Mouse (Mus musculus) thymus, adult 2 months (tissue): ENCODE measurements around the gene Shroom3. TPM values are rescaled to one million over a fixed set of nuclear protein-coding genes. Genes with fewer than 3 reads are reported as not detected.
A peak's percentile ranks its signal among the peaks of the same experiment; 100 is the strongest.

Experiments
- DNase-seq: peaks from one replicate; pipeline ENCODE4 v3.0.0; 2021
- H3K27ac ChIP-seq: fragments of 200-500 bp; 2 replicates; pipeline ENCODE4 v1.5.1; 2012; ENCODE audit warnings: low read length, control low read depth; ENCODE audit not compliant: control insufficient read depth, insufficient read depth
- H3K27me3 ChIP-seq: fragments of 200-500 bp; 2 replicates; pipeline ENCODE4 v1.6.1; 2012; ENCODE audit warnings: mild to moderate bottlenecking, low read length, moderate library complexity, mixed read lengths; ENCODE audit not compliant: control insufficient read depth, insufficient read depth
- H3K36me3 ChIP-seq: fragments of 200-500 bp; 2 replicates; pipeline ENCODE4 v1.6.1; 2012; ENCODE audit warnings: mild to moderate bottlenecking, low read length, moderate library complexity; ENCODE audit not compliant: control insufficient read depth, insufficient read depth
- H3K4me1 ChIP-seq: fragments of 200-500 bp; replicated peaks from 2 replicates; pipeline ENCODE4 v1.6.1; 2012; ENCODE audit warnings: low read length; ENCODE audit not compliant: control insufficient read depth, insufficient read depth
- H3K4me3 ChIP-seq: fragments of 200-500 bp; 2 replicates; pipeline ENCODE4 v1.5.1; 2012; ENCODE audit warnings: mild to moderate bottlenecking, low read length, control low read depth, moderate library complexity; ENCODE audit not compliant: control insufficient read depth, insufficient read depth
- CTCF ChIP-seq: fragments of 200-500 bp; IDR thresholded peaks from 2 replicates; pipeline ENCODE4 v1.5.1; 2012; ENCODE audit warnings: mild to moderate bottlenecking, control low read depth, low read length, moderate library complexity, borderline replicate concordance; ENCODE audit not compliant: control insufficient read depth, poor library complexity, insufficient read depth; ENCODE audit errors: extremely low read depth
- POLR2A ChIP-seq: fragments of 200-500 bp; IDR thresholded peaks from 2 replicates; pipeline ENCODE4 v1.6.1; 2012; ENCODE audit warnings: mild to moderate bottlenecking, low read length, control low read depth, moderate library complexity; ENCODE audit not compliant: control insufficient read depth, poor library complexity, insufficient read depth; ENCODE audit errors: extremely low read depth
- WGBS: fragments of 180-500 bp; shearing (Covaris S2); methylation state at CpG from one replicate; pipeline ENCODE4 v1.1.7; 2018; 5-methylcytosine and 5-hydroxymethylcytosine counted together
- polyA plus RNA-seq: library from polyadenylated mRNA; depleted of rRNA; stranded (reverse); fragments of >200 nt; gene quantifications from 2 replicates; pipeline ENCODE4 v1.2.3, GENCODE M21; 2012

Shroom3 gene
- polyA plus RNA-seq, 1 experiment, result 4.0 TPM

DNA sequence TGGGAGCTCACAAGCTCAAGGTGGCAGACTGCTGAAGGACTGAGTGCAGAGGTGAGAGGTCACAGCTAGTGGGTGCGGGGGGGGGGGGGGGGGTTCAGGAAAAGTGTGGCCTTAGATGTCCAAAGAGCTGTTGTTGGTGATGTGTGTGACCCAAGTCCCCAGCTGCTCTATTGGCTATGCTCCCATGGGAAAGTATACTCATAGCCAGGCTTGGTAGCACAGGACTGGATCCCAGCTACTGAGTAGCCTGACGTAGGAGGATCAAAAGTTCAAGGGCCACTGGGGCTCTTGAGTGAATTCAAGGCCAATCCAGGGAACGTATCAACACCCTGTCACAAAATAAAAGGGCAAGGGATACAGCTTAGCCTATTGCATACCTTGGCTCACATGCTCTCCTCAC, 35.6 kb downstream of the Shroom3 start:
- no peak for TF ChIP-seq CTCF
- 95% methylated on average over 3 of the region's 3 CpGs for WGBS

DNA sequence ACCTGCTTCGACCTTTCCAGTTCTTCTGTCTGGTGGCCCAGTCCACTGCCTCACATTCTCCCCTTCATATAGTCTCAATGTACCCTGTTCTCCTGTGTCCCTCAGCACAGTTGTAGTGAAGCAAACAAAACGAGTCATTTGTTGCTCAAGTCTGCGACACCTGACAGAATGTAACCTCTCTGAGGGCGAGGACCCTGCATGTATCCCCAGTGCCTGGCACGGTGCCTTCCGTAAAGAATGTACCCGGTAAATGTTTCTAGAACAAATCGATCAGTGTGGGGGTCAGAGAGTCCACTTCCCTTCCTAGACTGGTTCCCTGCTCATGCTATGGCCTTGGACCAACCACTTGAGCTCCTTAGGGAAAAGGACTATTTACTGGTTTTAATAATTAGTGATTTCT, 38.4 kb downstream of the Shroom3 start:
- no peak overlapping the region for H3K27ac ChIP-seq
- WGBS, result 94% methylated on average over 8 of the region's 8 CpGs

More for the DNA sequence above, 35.6 kb downstream of the Shroom3 start:
- no peak for DNase-seq
- H3K27ac ChIP-seq, result no peak overlapping the region
- no peaks in the 10 kb centered on the region for H3K36me3 ChIP-seq
- no peaks in the 10 kb centered on the region for H3K27me3 ChIP-seq
- no peak overlapping the region for H3K4me3 ChIP-seq
- no peaks in the 10 kb centered on the region for H3K4me1 ChIP-seq

DNA sequence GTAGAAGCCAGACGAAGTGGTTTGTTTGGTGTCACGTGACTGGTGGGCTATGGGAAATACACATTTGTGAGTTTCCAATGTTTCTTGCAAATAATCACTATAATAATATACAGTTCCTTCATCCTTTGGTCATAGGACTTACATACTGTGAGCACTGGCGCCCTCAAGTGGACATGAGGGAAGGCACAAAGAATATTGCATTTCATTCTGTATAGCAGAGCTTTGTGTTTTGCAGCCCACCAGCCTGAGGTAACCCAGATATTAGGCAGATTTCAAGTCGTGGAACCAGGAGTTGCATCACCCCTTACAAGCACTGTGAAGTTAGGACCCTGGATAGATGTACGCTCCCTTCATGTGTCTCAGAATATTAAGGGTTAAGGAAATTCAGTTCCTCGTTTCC, 42.7 kb downstream of the Shroom3 start:
- no peak for TF ChIP-seq POLR2A
- no peak for TF ChIP-seq CTCF
- Histone ChIP-seq H3K36me3 (no peaks in the 10 kb centered on the region), H3K27ac (no peak overlapping the region), H3K4me1 (no peaks in the 10 kb centered on the region), H3K27me3 (no peaks in the 10 kb centered on the region), H3K4me3 (no peak overlapping the region)
- DNase-seq, result peak; percentile 11
- WGBS, result 35% methylated on average over 6 of the region's 6 CpGs

More for the DNA sequence above, 38.4 kb downstream of the Shroom3 start:
- Histone ChIP-seq H3K36me3 (no peaks in the 10 kb centered on the region), H3K4me1 (no peaks in the 10 kb centered on the region), H3K4me3 (no peak overlapping the region), H3K27me3 (no peaks in the 10 kb centered on the region)
- TF ChIP-seq POLR2A (no peak), CTCF (no peak)
- no peak for DNase-seq

DNA sequence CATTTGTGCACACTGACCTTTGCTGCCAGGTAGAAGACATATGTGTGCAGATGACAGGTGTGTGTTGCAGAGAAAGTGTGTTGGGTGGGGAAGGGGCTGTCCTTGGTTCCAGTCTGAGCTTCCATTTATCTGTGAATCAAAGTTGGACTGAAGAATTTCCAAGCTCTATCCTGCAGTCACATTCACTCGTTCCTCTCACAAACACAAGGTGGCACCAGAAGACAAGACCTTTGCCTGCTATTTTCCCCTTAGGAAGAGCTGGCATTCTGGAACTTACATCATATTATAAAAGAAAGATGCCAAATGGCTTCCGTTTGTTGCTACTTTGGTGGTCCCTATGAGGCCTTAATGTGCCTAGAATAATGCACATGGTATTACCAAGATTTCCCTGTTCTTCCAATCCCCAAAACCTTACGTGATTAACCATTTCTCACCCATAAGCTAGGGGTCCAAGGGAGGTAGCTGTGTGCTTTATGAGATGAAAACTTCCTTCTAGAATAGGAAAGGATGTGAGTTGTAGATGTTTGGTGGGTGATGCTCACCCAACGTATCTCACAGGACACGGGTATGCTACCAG, 45.1 kb downstream of the Shroom3 start:
- H3K27ac ChIP-seq, result no peak overlapping the region
- no peaks in the 10 kb centered on the region for H3K36me3 ChIP-seq
- TF ChIP-seq POLR2A (no peak), CTCF (no peak)
- no peaks in the 10 kb centered on the region for H3K4me1 ChIP-seq
- DNase-seq, result no peak
- H3K4me3 ChIP-seq, result no peak overlapping the region
- 60% methylated on average over 5 of the region's 5 CpGs for WGBS
- no peaks in the 10 kb centered on the region for H3K27me3 ChIP-seq

DNA sequence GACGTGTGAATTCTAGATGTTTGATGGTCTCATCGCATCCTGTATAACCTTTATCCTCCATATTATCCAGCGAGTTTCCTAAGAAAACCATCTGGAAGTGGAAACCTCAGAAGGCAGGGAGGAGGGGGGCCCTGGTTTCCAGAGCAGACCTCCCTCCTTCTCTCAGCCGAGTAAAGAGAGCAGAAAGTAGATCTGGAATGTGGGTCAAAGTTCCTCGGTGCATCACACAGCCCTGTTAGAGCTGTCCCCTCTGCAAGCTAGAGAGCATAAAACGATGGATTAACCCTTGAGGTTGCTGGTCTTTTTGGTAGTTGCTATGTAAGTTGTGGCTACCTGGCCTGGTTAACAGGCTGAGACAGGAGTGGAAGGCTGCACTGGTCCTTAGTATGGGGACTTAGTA, 46.0 kb downstream of the Shroom3 start:
- no peak for DNase-seq
- H3K27me3 ChIP-seq, result no peaks in the 10 kb centered on the region
- 87% methylated on average over 6 of the region's 6 CpGs for WGBS
- no peak overlapping the region for H3K4me3 ChIP-seq
- H3K27ac ChIP-seq, result no peak overlapping the region
- H3K4me1 ChIP-seq, result no peaks in the 10 kb centered on the region
- no peaks in the 10 kb centered on the region for H3K36me3 ChIP-seq
- TF ChIP-seq POLR2A (no peak), CTCF (no peak)

DNA sequence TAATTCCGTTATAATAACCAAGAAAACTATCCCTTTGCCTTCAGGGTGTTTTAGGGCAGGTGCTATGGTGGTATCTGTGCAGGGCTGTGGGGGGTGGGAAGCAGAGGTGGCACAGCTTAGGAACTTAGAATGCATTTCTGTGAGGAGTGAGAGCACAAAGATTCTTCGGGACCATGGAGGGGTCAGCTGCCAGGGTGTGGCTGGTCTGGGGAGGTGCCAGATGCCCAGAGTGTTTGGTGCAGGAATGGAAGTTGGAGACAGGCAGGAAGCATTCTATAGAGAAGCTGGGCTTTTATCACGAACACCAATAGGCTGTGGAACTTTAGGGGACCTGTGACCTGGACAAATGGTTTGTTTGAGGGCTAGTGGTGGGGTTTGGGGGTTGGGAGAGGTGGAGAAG, 58.6 kb downstream of the Shroom3 start:
- Histone ChIP-seq H3K4me1 (no peaks in the 10 kb centered on the region), H3K27ac (no peak overlapping the region), H3K4me3 (no peak overlapping the region), H3K36me3 (no peaks in the 10 kb centered on the region), H3K27me3 (no peaks in the 10 kb centered on the region)
- DNase-seq, result no peak
- TF ChIP-seq POLR2A (no peak), CTCF (no peak)
- WGBS, result 83% methylated on average over 3 of the region's 3 CpGs

DNA sequence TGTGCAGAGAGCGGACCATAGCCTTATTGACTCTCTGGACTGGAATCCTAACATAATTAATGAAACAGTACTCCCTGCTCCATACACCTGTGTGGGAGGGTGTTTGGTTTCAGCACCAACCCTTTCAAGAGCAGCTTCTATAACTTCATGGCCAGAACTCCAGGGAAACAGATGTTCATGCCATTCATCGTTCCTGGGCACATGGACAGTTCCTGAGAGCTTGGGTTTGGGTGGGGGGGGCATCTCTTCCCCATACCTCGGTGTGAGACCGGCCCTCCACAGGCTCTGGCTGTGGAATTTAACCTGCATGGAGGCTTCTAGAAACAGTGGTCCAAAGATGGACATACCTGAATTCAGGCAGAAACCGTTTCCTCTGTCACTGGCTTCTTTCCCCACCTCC, 59.5 kb downstream of the Shroom3 start:
- Histone ChIP-seq H3K27ac (no peak overlapping the region), H3K36me3 (no peaks in the 10 kb centered on the region), H3K4me3 (no peak overlapping the region), H3K4me1 (no peaks in the 10 kb centered on the region), H3K27me3 (no peaks in the 10 kb centered on the region)
- WGBS, result 87% methylated on average over 5 of the region's 5 CpGs
- no peak for DNase-seq
- no peak for TF ChIP-seq POLR2A
- TF ChIP-seq CTCF, result no peak
